Mouse (Mus musculus) embryo, embryonic 11 days (tissue): ENCODE measurements around the gene 1700037H04Rik.

Experiments
- DNase-seq: peaks from one replicate; pipeline ENCODE4 v3.0.0-alpha.2; 2015

Gene 1700037H04Rik

DNA sequence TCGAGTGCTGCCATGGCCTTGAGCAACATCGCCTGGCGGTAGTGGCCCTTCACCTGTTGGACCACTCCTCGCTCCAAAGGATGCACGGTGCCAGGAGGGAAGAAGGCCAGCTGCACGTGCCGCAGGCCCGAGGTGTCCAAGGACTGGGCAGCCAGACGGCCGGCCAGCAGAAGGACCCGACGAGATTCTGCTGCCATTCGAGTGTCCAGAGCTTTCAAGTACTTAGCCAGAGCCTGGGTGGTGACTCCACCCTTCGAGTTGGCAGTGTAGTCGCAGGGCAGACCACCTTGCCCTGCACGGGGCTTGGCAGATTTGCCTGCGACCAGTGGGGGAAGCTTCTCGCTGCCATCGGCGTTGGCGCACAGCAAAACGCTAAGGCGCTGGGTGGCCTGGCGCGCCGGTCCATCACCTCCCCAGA is 19.0 kb upstream of the 1700037H04Rik start:
- no peak for DNase-seq

DNA sequence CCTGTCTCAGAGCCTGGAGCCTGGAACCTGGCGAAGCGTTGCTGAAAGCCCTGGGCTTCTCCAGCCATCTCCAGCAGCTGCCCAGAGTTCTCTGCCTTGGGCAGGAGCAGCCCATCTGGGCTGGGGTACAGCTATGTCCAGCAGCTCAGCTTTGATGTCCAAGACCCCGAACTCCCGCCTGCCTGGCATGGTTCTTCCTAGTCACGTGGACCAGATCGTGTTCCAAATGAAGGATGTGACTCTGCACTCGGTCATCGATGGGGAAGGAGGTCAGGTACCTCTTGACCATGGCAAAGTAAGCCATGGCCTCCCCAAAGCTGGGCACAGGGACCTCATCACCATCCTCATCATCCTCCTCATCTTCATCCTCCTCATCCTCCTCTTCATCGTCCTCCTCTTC is 18.1 kb upstream of the 1700037H04Rik start:
- no peak for DNase-seq

DNA sequence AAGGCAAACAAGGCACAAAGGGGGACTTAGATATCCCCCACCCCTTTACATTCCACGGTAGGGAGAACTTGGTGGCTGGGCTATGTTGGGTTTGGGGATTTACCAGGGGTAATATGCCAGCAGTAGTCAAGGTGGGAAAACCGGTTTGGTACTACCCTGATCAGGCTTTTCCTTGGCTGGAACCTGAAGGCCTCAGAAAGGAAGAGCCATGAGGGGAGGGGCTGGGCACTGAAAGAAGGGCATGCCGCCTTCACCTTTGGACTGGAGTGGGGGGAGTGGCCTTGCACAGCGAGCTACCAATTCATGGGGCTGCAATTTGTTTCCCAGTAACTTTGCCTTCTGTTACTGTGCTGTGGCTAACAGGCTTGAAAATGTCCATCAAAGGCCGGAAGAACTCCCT is 16.6 kb upstream of the 1700037H04Rik start:
- DNase-seq: no peak

DNA sequence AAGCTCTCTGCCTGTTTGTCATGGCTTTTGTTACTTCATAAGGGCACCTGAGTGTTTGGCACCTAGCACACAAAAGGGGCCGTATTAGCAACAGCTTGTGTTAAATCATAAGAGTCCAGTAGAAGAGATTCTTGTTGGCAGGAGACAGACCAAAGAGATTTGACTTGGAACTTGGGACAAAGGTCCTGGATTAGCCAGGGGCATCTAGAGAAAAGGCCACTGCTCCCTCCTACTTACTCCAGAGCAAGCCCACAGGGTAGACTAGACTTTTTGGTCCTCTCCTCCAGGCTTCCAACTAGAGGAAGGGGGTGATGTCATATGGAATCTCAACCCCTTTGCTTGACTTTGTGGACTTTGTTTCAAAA is 16.0 kb upstream of the 1700037H04Rik start:
- DNase-seq: no peak

DNA sequence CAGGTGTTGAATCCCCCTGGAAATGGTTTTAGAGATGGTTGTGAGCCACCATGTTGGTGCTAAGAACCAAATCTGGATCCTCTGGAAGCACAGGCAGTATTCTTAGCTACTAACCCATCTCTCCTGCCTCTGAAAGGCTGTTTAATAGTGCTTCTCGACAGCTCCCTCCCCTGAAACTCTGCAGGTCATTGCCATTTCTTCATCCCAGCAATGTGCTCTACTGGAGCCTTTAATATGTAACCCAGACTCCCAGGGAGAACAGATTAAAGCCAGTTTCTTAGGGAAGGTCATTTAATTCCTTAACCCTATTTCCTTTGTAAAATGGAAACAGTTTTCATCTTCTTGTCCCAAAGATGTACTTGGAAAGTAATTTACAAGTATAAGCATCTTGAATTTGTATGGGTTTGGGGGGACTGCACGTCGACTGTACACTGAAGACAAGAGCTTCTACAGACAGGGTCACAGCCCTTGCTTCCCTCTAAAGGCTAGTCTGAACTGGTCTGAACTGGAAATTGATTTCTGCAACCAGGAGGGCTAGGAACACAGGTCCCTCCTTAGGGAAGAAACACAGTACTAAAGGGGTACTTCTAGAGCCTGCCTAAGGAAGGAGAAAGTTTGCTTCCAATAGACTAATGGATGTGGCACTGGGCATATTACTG is 15.5 kb upstream of the 1700037H04Rik start:
- DNase-seq: no peak

DNA sequence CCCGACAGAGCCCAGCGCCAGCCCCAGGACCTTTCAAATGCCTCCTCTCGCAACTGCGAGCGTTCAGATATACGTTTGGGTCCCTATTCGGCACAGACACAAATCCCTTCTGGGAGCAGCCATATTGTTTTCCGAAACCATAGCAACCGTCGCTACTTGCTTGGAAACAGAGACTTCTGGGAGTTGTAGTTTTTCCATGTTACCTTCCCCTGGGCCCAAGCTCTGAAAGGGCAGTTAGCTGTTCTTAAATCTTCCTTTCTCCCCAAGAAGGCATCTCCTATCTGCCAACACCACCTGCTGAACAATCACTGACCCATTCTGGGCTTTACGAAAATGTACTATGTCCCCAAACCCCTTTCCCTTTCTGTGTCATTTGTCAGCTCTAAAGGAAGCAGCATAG is 14.8 kb upstream of the 1700037H04Rik start:
- peak; percentile 92 for DNase-seq

DNA sequence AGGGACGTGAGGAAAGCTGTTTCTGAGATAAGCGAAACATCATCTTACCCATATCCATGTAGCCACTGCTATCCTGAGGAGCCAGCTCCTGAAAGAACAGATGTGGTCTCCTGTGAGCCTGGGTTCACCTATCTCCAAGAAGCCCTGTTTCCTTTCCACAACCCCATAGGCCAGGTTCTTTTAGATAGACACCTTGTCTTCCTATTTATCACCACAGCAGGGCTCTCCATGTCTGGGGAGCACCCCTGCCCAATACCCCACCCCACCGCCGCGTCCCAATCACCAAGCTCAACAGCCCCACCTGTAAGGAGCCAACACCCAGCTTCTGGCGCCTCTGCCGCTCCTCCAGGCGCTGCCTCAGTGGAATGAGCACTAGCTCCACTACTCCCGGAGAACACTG is 12.4 kb upstream of the 1700037H04Rik start:
- DNase-seq: no peak

DNA sequence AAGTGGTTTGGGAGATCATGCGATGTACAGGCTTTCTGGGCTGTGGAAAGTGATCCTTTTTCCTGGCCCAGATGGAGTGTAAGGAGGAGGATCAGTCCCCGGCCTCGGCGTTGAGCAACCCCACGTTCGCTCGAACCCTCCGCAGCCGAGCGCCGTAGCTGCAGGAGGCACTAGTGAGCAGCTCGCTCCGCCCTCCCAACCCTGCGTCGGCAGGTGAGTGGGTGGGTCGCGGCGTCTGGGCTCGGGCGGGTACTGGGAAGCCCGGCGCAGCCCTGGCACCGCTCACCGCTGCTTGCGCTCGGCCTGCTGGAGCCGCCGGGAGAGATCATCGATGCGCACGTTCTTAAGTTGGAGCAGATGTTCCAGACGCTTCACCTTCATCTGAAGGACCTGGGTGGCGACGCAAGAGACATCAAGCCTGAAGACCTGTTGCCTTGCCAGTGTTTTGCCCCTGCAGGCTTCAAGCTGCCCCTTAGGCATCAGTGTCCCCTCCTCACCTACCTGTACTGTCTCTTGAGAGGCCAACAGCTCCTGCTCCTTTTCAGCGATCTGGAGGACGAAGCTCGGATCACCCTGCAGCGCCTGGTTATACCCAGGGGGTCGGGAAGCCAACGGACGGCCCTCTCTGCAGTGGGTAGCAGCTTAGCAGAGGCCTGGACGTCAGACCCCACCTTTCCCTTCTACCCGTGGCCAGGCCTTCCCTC is 11.7 kb upstream of the 1700037H04Rik start:
- no peak for DNase-seq

DNA sequence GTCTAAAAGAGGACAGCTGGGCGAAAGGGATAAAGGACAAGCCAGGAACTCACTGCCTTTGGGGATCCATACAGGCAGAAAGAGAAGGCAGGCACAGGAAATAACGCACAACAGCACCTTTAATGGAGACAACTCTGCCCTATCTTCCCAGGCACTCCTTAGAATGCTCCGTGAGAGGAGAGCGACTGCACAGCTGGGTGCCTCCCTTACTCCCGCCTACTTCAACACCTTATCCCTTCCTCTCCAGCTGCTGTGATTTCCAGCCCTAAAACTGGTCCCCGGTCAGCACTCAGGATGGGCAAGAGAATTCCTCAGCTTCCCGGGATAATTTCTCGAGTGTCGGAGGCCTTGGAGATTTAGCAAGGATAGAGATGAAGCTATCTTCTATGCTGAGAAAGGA is 11.1 kb upstream of the 1700037H04Rik start:
- DNase-seq: no peak

DNA sequence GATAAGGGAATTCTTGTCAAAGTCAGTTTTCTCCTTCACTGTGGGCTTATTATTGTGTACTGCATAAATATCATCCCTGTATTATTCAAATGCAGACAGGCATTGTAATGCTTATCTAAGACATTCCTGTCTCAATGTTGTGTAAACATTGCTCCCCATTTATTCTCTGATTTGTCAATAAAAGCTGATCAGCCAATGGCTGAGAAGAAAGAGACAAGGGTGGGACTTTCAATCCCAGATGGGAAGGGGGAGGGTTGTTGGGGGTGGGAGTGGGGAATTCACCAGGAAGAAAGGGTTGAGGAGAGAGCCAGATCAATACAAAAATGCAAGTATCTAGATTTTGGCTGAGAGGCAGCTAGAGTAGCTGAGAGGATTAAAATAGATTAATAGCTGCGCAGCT is 9.0 kb upstream of the 1700037H04Rik start:
- no peak for DNase-seq

DNA sequence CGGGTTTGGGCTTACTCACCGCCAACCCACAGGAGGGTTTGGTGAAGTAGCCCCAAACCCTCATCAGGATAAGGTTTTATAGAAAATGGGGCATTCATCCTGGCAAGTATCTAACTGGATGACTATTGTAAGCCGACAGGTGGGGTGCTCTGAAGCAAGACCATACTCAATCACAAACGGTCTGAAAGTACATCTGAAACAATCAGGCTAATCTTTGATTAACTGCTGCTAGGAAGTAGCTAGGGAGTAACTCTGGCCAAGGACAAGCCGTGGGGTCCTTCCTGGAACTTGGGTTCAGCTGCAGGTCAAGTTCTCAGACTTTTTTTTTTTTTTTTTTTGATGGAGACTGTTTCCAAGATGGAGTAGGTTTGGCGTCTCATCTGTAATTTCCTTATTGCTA is 8.1 kb upstream of the 1700037H04Rik start:
- no peak for DNase-seq

DNA sequence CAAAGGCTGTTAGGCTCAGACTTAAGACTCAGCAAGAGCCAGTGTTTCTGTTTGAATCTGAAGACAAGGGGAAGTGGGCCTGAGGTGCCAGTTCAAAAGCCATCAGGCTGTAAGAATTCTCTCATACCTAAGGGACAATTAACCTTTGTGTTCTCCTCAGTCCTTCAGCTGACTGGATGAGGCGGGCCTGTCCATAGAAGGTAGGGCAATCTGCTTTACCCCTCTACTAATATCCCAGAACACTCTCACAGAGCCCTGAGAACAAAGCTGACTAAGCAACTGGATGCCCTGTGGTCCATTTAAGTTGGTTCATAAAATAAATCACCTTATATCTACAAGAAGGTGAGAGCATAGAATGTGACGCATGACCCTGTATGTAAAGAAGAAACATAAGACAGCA is 6.3 kb upstream of the 1700037H04Rik start:
- DNase-seq: no peak

DNA sequence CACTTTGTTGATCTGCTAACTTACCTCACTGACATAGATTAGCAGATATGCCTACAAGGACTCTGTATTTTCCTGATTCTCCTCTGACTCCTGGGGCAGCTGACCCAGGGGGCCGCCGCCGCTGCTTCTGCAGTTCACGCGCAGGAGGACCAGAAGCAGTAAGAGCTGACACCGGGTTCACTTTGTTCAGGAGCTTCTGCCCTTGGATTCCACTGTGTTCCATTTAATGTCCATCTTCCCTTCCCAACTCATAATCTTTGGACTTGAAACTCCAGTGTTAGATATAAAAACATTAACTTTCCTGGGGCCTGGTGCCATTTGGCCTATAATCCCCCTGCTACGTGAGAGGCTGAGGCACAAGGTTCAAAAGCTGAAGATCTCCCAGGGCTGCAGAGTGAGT is 4.0 kb upstream of the 1700037H04Rik start:
- DNase-seq: no peak

DNA sequence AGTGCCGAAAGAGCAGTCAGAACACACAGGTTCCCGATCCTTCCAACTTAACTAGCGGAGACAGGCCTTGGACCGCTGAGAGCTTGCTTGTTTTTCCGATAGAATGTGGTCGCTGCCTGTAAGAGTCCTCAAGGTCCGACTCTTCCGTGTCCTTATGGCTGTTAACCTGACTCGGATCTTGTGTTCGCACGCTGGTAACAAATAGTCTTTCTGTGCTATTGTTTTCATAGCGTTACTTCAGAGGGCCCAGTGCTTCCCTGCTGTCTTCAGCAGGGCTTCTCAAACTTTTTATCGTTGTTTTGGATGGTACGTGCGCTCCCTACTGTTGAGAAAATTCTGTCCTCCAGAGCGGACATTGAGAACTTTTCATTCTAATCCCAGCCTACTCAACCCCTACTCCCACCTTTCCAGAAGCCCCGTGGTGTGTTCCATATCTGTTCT is 810 bp upstream of the 1700037H04Rik start:
- peak; percentile 60 for DNase-seq

DNA sequence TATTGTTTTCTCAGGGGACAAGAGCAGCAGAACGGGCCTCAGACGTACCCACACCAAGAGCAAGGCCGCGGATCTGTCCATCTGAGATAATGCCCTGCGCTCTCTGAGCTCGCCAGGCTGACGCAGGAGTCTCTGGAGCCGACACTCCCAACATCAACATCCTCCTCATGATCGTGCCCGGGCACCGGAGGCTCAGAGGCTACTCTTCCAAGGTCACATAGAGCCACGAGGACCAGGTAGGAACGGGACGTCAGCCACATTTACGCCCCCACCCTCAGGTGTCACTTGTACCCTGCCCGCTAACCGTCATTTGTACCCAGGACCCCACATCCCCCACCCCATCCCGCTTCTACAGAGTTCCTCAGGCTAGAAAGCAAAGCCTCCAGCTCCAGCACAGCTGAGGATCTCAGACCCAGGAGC is 380 bp downstream of the 1700037H04Rik start:
- peak; percentile 62 for DNase-seq

DNA sequence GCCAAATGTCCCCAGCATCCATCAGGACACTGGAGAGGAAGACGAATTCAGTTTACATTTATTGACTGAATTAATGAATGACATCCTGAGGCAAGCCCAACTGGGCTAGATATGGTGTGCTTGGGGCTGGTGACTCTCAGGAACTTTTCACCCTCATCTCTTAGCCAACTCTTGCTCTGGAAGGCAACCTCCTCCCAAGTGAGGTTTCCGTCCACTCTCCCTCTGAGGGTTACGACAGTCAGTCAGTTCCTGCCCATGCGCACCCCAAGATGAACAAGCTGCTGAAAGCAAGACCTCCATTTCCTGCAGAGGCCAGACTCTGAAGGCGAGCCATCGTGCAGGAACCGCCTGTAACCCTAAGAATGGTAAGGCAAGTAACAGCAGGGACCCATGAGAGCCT is 2.9 kb downstream of the 1700037H04Rik start:
- no peak for DNase-seq

DNA sequence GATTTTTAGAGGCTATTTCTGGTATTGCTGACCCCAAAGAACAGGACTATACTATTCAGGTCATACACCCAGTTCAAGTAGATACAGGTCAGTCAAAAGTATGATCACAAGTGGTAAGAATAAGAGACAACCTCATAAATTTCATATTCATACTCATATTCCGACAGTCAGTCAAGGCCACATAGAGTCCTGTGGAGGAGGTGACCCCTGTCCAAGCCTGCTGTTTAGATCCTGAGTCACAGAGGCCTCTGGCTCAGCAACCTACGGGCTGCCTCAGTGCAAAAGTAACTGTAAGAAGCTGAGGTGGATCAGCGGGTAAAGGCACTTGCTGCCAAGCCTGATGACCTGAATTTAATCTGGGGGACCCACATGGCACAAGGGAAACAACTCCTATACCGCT is 5.8 kb downstream of the 1700037H04Rik start:
- DNase-seq: no peak

DNA sequence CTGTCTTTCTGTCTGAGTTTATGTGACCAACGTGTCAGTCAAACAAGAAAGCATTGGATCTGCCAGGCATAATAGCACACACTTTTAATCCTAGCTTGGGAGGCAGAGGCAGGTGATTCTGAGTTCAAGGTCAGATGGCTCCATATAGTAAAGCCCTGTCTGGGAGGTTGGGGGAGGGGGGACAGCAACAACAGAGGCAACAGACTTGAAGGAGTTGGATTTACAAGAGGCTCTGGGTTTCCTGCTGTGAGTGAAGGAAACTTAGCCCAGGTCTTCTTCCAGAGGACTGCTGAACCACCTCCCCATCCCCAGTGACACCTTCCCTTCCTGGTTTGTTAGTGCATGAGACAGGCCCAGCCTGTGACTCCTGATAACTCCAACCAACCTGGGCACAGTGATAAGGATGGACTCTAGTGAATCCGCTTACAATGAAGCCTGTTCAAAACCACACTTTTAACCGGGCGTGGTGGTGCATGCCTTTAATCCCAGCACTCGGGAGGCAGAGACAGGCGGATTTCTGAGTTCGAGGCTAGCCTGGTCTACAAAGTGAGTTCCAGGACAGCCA is 7.6 kb downstream of the 1700037H04Rik start:
- no peak for DNase-seq

DNA sequence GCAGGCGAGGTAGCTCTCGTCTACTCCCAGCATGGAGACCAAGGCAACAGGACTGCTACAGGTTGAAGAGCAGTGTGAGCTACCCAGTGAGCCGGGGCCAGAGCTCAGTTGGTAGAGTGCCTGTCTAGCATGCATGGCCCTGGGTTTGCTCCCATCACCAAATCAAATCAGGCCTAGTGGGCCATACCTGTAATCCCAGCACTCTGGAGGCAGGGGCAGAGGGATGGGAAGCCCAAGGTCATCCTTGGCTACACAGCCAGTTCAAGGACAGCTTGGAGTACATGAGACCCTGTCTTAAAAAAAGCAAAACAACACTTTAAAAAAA is 10.7 kb downstream of the 1700037H04Rik start:
- DNase-seq: no peak

DNA sequence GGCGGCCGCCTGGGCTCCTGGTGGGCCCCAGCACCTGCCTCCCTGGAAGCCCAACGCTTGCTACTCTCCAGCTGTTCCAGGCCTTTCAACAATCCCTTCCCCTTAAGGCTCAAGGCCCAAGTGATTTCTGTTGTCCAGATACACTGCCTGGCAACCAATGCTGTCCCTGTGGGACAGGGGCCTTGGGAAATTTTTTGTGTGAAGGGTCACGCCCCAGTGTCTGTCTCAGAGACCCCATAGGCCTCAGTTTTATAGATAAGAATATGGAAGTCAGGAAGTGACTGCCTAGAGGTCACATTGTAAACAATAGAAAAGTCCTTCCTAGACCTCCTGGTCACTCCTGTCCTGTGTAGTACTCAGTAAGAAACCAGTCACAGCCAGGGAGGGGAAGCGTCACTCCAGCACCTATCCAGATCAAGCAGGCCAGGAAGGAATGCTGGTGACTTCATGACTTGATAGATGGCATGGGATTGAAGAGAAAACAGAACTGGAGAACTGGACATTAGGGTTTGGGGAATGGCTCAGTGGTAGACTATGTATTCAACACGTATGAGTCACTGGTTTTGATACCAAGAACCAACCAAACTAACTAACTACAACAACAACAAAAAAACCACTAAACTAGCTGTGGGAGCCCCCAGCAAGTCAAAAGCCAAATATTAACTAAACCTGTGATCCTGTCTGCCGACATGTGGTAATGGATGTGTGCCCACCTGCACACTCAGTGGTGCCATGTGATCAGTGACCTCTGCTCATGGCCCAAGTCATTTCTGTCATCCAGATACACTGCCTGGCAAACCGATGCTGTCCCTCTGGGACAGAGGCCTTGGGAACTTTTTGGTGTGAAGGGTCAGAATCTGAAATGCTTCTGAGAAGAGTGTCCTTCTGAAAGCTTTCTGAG is 11.3 kb downstream of the 1700037H04Rik start:
- no peak for DNase-seq

DNA sequence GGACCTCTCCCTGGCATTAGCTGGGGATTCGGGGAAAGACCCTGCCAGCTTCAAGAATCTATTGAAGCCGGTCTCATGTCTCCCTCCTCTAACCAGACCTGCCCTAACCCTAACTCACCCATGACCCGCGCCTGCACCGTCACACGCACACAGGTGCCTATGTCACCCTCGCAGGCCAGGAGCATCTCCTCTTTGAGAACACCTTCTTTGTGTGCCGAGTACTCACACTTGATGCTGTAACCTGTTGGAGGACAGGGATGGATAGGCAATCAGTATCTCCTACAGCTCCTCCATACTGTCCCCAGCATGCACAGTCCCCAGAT is 12.9 kb downstream of the 1700037H04Rik start:
- DNase-seq: no peak

DNA sequence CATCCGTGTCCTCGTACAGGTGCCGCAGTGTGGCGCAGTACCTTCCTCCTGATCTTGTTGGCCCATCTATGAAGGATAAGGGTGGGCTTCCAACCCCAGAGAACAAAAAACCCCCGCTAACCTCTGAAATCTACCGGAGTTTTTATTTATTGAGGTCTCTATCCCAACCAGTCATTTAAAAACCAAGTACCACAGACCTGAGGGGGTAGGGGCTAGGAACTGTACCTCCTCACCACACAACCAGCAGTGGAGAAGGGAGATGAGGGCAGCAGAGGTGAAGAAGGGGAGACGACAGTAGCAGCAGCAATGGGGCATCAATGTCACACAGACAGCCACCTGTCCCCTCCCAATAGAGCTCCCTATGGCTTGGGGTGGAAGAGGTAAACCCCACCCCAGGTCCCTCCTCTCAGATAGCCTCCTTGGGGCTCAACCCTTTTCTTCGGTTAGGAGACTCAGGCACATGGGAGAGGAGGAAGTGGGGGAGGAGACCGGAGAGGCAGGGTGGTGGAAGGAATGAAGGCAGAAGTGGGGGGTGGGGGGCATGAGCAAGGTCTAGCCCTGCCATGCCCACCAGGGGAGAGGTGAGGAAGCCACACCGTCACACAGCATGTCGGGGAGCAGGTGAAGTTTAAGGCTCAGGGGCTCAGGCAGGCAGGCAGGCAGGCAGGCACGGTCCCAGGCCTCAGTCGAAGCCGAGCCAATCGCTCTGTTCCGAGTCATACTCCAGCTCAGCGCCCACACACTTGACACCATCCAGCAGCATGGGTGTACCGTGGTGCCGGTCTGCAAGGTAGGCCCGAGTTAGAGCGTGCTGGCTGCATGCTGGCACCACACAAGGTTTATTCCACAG is 13.5 kb downstream of the 1700037H04Rik start:
- DNase-seq: no peak

DNA sequence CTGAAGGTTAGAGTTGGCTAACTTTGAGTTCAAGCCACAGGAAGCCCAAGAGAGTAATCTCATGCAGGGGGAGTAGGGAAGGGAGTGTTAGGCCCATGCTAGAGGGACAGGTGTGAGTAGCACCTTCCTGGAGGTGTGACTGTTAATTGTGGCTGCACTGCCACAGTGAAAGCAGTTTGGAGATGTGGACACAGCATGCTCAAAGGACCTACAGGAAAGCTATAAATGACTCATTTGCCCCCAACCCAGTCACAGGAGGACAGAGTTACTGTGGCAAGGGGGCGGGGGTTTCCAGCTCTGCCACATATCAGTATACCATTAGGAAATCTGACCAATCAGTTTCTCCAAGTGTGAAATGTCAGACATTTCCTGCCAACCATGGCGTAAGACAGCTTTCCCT is 14.3 kb downstream of the 1700037H04Rik start:
- DNase-seq: no peak
